Mouse (Mus musculus) erythroblast, embryonic 14.5 days (primary cell): ENCODE data around the gene Gypa.

Source experiments
- GATA1 ChIP-seq: IDR thresholded peaks from 2 replicates; pipeline ENCODE4 v1.6.1; 2012; ENCODE audit warnings: low read length, inconsistent platforms, mixed read lengths
- TAL1 ChIP-seq: IDR thresholded peaks from 3 replicates; pipeline ENCODE4 v1.6.1; 2012; ENCODE audit warnings: low read length, inconsistent platforms, mixed read lengths

- TF ChIP-seq TAL1 (no peak), GATA1 (no peak)
Measured at GRCm38 (mm10) chr8:80541836-80542235, 48.3 kb downstream of the Gypa start.
